Mouse (Mus musculus) lung, adult 2 months (tissue): ENCODE measurements at regions not wholly inside any gene's neighbourhood (a gene's known extent, or its start where the extent isn't known, plus 50 kb on each side); places are given as distances from the start of the nearest gene placed in this dataset.

Source experiments
- CTCF ChIP-seq: fragments of 200-500 bp; IDR thresholded peaks from 2 replicates; pipeline ENCODE4 v1.5.1; 2011; ENCODE audit warnings: mild to moderate bottlenecking, low read length, control low read depth; ENCODE audit not compliant: insufficient read depth
- POLR2A ChIP-seq: fragments of 200-500 bp; IDR thresholded peaks from 2 replicates; pipeline ENCODE4 v1.6.1; 2011; ENCODE audit warnings: low read depth, mild to moderate bottlenecking, control low read depth, low read length, borderline replicate concordance; ENCODE audit errors: extremely low read depth

DNA sequence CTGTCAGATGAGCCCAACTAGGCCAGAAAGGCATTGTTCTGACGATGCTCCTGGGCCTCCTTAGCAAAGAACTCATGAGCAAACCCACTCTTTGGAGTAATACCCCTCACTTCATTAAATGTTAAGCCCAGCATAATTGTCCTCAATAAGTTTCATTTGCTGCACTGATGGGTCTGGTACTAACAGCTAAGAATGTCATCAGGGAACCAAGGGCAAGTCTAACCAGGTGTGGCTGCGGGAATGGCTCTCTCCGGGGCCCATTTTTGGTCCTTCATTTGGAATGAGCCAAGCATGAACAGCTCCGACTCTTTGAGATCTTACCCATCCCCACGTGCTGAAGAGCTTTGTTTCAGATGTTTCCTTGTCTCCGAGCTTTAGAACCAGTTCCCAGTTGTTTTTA, 82.2 kb downstream of the Mex3b start:
- TF ChIP-seq CTCF (no peak), POLR2A (no peak)
